Comparison of ENCODE assay signal across 13 mouse cellular contexts in the genomic region with DNA sequence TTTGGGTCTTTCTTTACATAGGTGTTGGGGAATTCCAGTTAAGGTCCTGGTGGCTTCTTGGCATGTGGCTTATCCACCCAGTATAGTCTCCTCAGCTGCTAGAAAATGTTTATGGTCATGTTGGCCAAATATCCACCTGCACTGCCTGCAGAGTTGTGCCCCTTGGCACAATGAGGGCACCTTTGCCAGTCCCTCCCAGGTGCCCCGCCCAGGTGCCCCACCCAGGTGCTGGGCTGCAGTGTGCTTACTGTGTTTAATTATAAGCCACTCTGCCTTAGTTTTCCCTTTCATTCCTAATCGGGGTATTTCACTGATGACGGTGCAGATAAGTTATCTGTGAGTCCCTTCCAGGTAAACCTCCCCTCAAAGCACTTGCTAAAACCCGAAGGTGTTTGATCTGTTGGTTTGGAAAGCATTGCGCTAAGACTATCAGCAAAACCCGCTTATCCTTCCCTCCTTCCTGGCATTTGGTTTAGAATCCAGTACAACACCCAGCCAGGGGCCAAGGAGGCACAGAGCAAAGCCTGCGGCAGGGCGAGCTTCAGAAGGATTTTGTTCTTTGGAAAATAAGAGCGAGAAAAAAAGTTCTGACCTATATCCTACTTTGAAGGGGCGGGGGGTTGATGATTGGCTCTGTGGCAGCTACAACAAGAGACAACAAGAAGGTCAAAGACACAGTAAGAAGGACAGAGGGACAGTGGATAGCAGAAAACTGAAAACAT. TPM values are rescaled to one million over a fixed set of nuclear protein-coding genes. Genes with fewer than 3 reads are reported as not detected.
DNase-seq lines count a peak whose midpoint lies in the region; ATAC-seq and TF ChIP-seq lines count a peak whose summit lies in the region.
"Had no signal": no experiment of that assay in that cellular context is flagged by ENCODE, and none has a peak within 500 bp of the region (broad histone marks: within the 10 kb centered on the region; RNA-seq: fewer than 3 reads in every experiment).

No protein-coding gene starts in this region.

- H3K4me1 ChIP-seq in forebrain, embryonic 10.5 days = peaks cover 100% of the 10 kb centered on the region
- H3K4me1 ChIP-seq in forebrain, embryonic 13.5 days = peaks cover 60% of the 10 kb centered on the region
- H3K4me1 ChIP-seq in hindbrain, embryonic 10.5 days (replicated peaks) = peaks cover 96% of the 10 kb centered on the region
- peaks cover 10% of the 10 kb centered on the region for H3K4me1 ChIP-seq in hindbrain, embryonic 11.5 days (replicated peaks; ENCODE audit: control insufficient read depth, insufficient read depth, low read length)
- peaks cover 24% of the 10 kb centered on the region for H3K4me1 ChIP-seq in stomach, postnatal 0 days (replicated peaks; ENCODE audit: control insufficient read depth, insufficient read depth)

- no peaks in the 10 kb centered on the region for H3K9me3 ChIP-seq in forebrain, embryonic 10.5 days
- H3K9me3 ChIP-seq in forebrain, embryonic 13.5 days (replicated peaks) = no peaks in the 10 kb centered on the region
- H3K9me3 ChIP-seq in hindbrain, embryonic 10.5 days = no peaks in the 10 kb centered on the region
- no peaks in the 10 kb centered on the region for H3K9me3 ChIP-seq in hindbrain, embryonic 11.5 days (ENCODE audit: control insufficient read depth, low read length)
- no peaks in the 10 kb centered on the region for H3K9me3 ChIP-seq in stomach, postnatal 0 days (ENCODE audit: control insufficient read depth, low read length)
- H3K9me3 ChIP-seq: megakaryocyte, embryonic 14.5 days had no signal

- no peak for TF ChIP-seq EP300 in stomach, postnatal 0 days (optimal IDR thresholded peaks at IDR 0.05)

- 86% methylated on average over 10 of the region's 10 CpGs for WGBS in forebrain, embryonic 10.5 days
- WGBS in forebrain, embryonic 13.5 days = 86% methylated on average over 10 of the region's 10 CpGs
- WGBS in hindbrain, embryonic 10.5 days = 85% methylated on average over 10 of the region's 10 CpGs
- 86% methylated on average over 10 of the region's 10 CpGs for WGBS in hindbrain, embryonic 11.5 days
- WGBS in stomach, postnatal 0 days = 43% methylated on average over 10 of the region's 10 CpGs

- no peak overlapping the region for H3K4me3 ChIP-seq in forebrain, embryonic 10.5 days
- no peak overlapping the region for H3K4me3 ChIP-seq in forebrain, embryonic 13.5 days
- H3K4me3 ChIP-seq in hindbrain, embryonic 10.5 days = no peak overlapping the region
- no peak overlapping the region for H3K4me3 ChIP-seq in hindbrain, embryonic 11.5 days (ENCODE audit: low read depth, low read length)
- no peak overlapping the region for H3K4me3 ChIP-seq in stomach, postnatal 0 days (ENCODE audit: low read depth, low read length)
- H3K4me3 ChIP-seq: megakaryocyte, embryonic 14.5 days had no signal

- no peak for DNase-seq in forebrain, embryonic 10.5 days (ENCODE audit: extremely low spot score, low spot score)
- DNase-seq in hindbrain, embryonic 10.5 days (ENCODE audit: low spot score) = no peak
- no peak for DNase-seq in hindbrain, embryonic 11.5 days (ENCODE audit: low spot score)
- DNase-seq in urinary bladder, postnatal 14 days (ENCODE audit: low spot score) = peak; percentile 51
- DNase-seq in urinary bladder, postnatal 10 days (ENCODE audit: low spot score) = no peak
- DNase-seq in stomach, postnatal 0 days (ENCODE audit: low spot score) = peak; percentile 72
- no peak for DNase-seq in cerebellum, postnatal 14 days
- DNase-seq: adrenal gland, adult 2 months; cerebellum, postnatal 25 days; kidney, adult 11 months had no signal

- H3K27me3 ChIP-seq in forebrain, embryonic 10.5 days (ENCODE audit: poor library complexity, severe bottlenecking) = peaks cover 20% of the 10 kb centered on the region
- peaks cover 5% of the 10 kb centered on the region for H3K27me3 ChIP-seq in forebrain, embryonic 13.5 days
- H3K27me3 ChIP-seq in hindbrain, embryonic 10.5 days (ENCODE audit: insufficient read depth, poor library complexity, severe bottlenecking) = 0 out of 2 replicates have a peak, but pooled peaks cover 10% of the 10 kb centered on the region
- 0 out of 2 replicates have a peak, but pooled peaks cover 2% of the 10 kb centered on the region for H3K27me3 ChIP-seq in hindbrain, embryonic 11.5 days (ENCODE audit: control insufficient read depth, insufficient read depth, low read length)
- H3K27me3 ChIP-seq in stomach, postnatal 0 days (ENCODE audit: control insufficient read depth, insufficient read depth, low read length) = no peaks in the 10 kb centered on the region

- H3K9ac ChIP-seq in forebrain, embryonic 13.5 days = no peak overlapping the region
- no peak overlapping the region for H3K9ac ChIP-seq in hindbrain, embryonic 11.5 days (ENCODE audit: low read depth, low read length)
- H3K9ac ChIP-seq in stomach, postnatal 0 days (ENCODE audit: low read length) = no peak overlapping the region
- H3K9ac ChIP-seq: lung, embryonic 14.5 days had no signal

- peaks cover 31% of the 10 kb centered on the region for H3K36me3 ChIP-seq in forebrain, embryonic 10.5 days (replicated peaks)
- H3K36me3 ChIP-seq in forebrain, embryonic 13.5 days (ENCODE audit: poor library complexity, severe bottlenecking) = no peaks in the 10 kb centered on the region
- peaks cover 31% of the 10 kb centered on the region for H3K36me3 ChIP-seq in hindbrain, embryonic 10.5 days
- H3K36me3 ChIP-seq in hindbrain, embryonic 11.5 days (ENCODE audit: control insufficient read depth, insufficient read depth, low read length) = no peaks in the 10 kb centered on the region
- H3K36me3 ChIP-seq in stomach, postnatal 0 days (ENCODE audit: control insufficient read depth, insufficient read depth, low read length) = no peaks in the 10 kb centered on the region

- ATAC-seq in forebrain, embryonic 13.5 days = no peak
- ATAC-seq in hindbrain, embryonic 11.5 days (ENCODE audit: low FRiP score) = no peak
- no peak for ATAC-seq in stomach, postnatal 0 days (ENCODE audit: low FRiP score, low TSS enrichment)

- H3K4me2 ChIP-seq in forebrain, embryonic 13.5 days = no peak overlapping the region
- no peak overlapping the region for H3K4me2 ChIP-seq in hindbrain, embryonic 11.5 days (replicated peaks; ENCODE audit: low read depth, low read length)
- 0 out of 2 replicates have a peak overlapping the region, but pooled peaks have one; percentile 9 for H3K4me2 ChIP-seq in stomach, postnatal 0 days (replicated peaks; ENCODE audit: low read depth)
- H3K4me2 ChIP-seq: lung, embryonic 14.5 days had no signal

- peak overlapping the region; percentile 53; the same call in 1 of the 2 replicates for H3K27ac ChIP-seq in forebrain, embryonic 10.5 days
- H3K27ac ChIP-seq in forebrain, embryonic 13.5 days = no peak overlapping the region
- peak overlapping the region; percentile 46; the same call in 1 of the 2 replicates for H3K27ac ChIP-seq in hindbrain, embryonic 10.5 days
- no peak overlapping the region for H3K27ac ChIP-seq in hindbrain, embryonic 11.5 days (ENCODE audit: low read depth, low read length)
- peak overlapping the region; percentile 83 for H3K27ac ChIP-seq in stomach, postnatal 0 days (replicated peaks)

- TF ChIP-seq CTCF in stomach, postnatal 0 days (IDR thresholded peaks at IDR 0.05; ENCODE audit: low read depth) = no peak

RNA-seq across cellular contexts. Expression of a gene that starts 7.4 kb away (rescaled TPM):
- polyA plus RNA-seq in forebrain, embryonic 10.5 days (2016; fragmentation: Nextera tagmentation; extraction: Ambion mirVana) = 71.1 and 73.6 TPM in 2 replicates
- polyA plus RNA-seq in forebrain, embryonic 13.5 days (2015; fragmentation: Nextera tagmentation; extraction: Ambion mirVana) = 25.3 and 28.9 TPM in 2 replicates
- polyA plus RNA-seq in hindbrain, embryonic 10.5 days (2016; fragmentation: Nextera tagmentation; extraction: Ambion mirVana) = 83.8 and 87.8 TPM in 2 replicates
- polyA plus RNA-seq in hindbrain, embryonic 11.5 days (2014; fragmentation: Nextera tagmentation; extraction: Ambion mirVana) = 104 and 115 TPM in 2 replicates
- polyA plus RNA-seq in stomach, postnatal 0 days (2015; fragmentation: Nextera tagmentation; extraction: Ambion mirVana) = 44.2 and 49.1 TPM in 2 replicates

Comparison
In these comparisons a context has a peak if more than half of its experiments do, and no peak if none do; other contexts are left out.
1. DNase-seq: peak in urinary bladder, postnatal 14 days (single experiment) and stomach, postnatal 0 days (single experiment); none in forebrain, embryonic 10.5 days (single experiment), hindbrain, embryonic 10.5 days (single experiment), hindbrain, embryonic 11.5 days (single experiment), urinary bladder, postnatal 10 days (single experiment) and cerebellum, postnatal 14 days (0 of 2).
2. H3K27ac ChIP-seq: peak in forebrain, embryonic 10.5 days (single experiment), hindbrain, embryonic 10.5 days (single experiment) and stomach, postnatal 0 days (single experiment); none in forebrain, embryonic 13.5 days (single experiment) and hindbrain, embryonic 11.5 days (single experiment).